Mouse (Mus musculus) erythroblast, embryonic 14.5 days (primary cell): Measurements from ENCODE around the gene Pik3r2.

Source experiments
- GATA1 ChIP-seq: IDR thresholded peaks from 2 replicates; pipeline ENCODE4 v1.6.1; 2012; ENCODE audit warnings: low read length, inconsistent platforms, mixed read lengths
- TAL1 ChIP-seq: IDR thresholded peaks from 3 replicates; pipeline ENCODE4 v1.6.1; 2012; ENCODE audit warnings: low read length, inconsistent platforms, mixed read lengths

DNA sequence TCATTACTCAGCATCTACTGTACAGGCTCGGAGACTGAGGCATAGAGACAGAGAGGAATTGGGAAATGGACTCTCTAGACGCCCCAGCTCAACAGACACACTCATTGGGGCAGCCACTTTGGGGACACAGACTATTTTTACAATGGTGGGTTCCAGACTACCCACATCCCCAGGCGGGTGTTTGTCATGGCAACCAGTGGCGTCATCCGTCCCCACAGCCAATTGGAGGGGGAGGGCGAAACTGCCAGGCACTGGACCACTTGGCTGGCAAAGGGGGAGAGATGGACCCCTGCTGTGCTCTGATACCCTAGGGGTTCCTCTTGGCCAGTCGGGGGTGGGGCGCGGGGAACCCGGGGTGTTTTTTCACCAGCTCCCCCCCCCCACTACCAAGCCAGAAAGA lies 24.1 kb upstream of the Pik3r2 start:
- TF ChIP-seq GATA1 (no peak), TAL1 (no peak)
